Mouse (Mus musculus): ENCODE data around the gene Snx15. TPM values are rescaled to one million over a fixed set of nuclear protein-coding genes. Genes with fewer than 3 reads are reported as not detected.

Snx15 gene
- polyA plus RNA-seq, 1 experiment = 22.7 TPM

- no peaks in the 10 kb centered on the region for H3K79me2 ChIP-seq (ENCODE audit: control insufficient read depth, insufficient read depth)
- peak overlapping the region; percentile 41 for H3K4me3 ChIP-seq (ENCODE audit: insufficient read depth, poor library complexity, severe bottlenecking)
- no peaks in the 10 kb centered on the region for H3K79me3 ChIP-seq (ENCODE audit: low read depth)
- TF ChIP-seq MYOD1 (IDR thresholded peaks at IDR 0.05; ENCODE audit: control insufficient read depth, insufficient read length, low read depth) (no peak), MAX (IDR thresholded peaks at IDR 0.05) (no peak), USF1 (IDR thresholded peaks at IDR 0.05; ENCODE audit: low read depth) (no peak), CEBPB (IDR thresholded peaks at IDR 0.05; ENCODE audit: low read depth) (no peak), MYOG (IDR thresholded peaks at IDR 0.05; ENCODE audit: control insufficient read depth, extremely low read depth, insufficient read length) (no peak), FOSL1 (IDR thresholded peaks at IDR 0.05; ENCODE audit: insufficient read depth, low read length, poor library complexity, severe bottlenecking) (no peak), CTCF (IDR thresholded peaks at IDR 0.05; ENCODE audit: control insufficient read depth, insufficient read depth, insufficient read length) (no peak)
- H3ac ChIP-seq (ENCODE audit: control insufficient read depth, insufficient read length, low read depth) = peak overlapping the region; percentile 58
- H3K27me3 ChIP-seq (ENCODE audit: control insufficient read depth, insufficient read depth, insufficient read length) = no peaks in the 10 kb centered on the region
- peaks cover 8% of the 10 kb centered on the region for H3K36me3 ChIP-seq (ENCODE audit: control insufficient read depth, insufficient read depth)
Measured at GRCm38 (mm10) chr19:6126789-6127580, 1.1 kb downstream of the Snx15 start.

DNA sequence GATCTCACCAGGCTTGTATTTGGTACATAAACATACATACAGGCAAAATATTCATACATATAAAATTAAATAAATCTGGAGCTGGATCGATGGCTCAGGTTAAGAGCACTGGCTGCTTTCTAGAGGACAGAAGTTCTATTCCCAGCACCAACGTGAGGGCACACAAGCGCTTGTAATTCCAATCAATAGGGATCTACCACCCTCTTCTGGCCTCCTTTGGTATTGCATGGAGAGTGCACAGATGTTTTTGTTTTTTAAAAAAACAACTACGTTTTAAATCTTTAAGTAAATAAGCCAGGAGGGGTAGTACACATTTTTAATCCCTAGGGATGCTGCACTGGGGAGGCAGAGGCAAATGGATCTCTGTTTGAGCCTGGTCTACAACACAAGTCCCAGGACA lies 1.8 kb downstream of the Snx15 start:
- H3K79me3 ChIP-seq (ENCODE audit: low read depth) = no peaks in the 10 kb centered on the region
- H3K4me3 ChIP-seq (ENCODE audit: insufficient read depth, poor library complexity, severe bottlenecking) = no peak overlapping the region
- TF ChIP-seq USF1 (IDR thresholded peaks at IDR 0.05; ENCODE audit: low read depth) = no peak
- no peak for TF ChIP-seq MAX (IDR thresholded peaks at IDR 0.05)
- no peak for TF ChIP-seq CEBPB (IDR thresholded peaks at IDR 0.05; ENCODE audit: low read depth)
- TF ChIP-seq MYOD1 (IDR thresholded peaks at IDR 0.05; ENCODE audit: control insufficient read depth, insufficient read length, low read depth) = no peak
- no peak for TF ChIP-seq MYOG (IDR thresholded peaks at IDR 0.05; ENCODE audit: control insufficient read depth, extremely low read depth, insufficient read length)
- TF ChIP-seq FOSL1 (IDR thresholded peaks at IDR 0.05; ENCODE audit: insufficient read depth, low read length, poor library complexity, severe bottlenecking) = no peak
- TF ChIP-seq CTCF (IDR thresholded peaks at IDR 0.05; ENCODE audit: control insufficient read depth, insufficient read depth, insufficient read length) = peak; percentile 29
- peaks cover 8% of the 10 kb centered on the region for H3K36me3 ChIP-seq (ENCODE audit: control insufficient read depth, insufficient read depth)
- no peak overlapping the region for H3ac ChIP-seq (ENCODE audit: control insufficient read depth, insufficient read length, low read depth)
- H3K27me3 ChIP-seq (ENCODE audit: control insufficient read depth, insufficient read depth, insufficient read length) = no peaks in the 10 kb centered on the region
- no peaks in the 10 kb centered on the region for H3K79me2 ChIP-seq (ENCODE audit: control insufficient read depth, insufficient read depth)

- no peak overlapping the region for H3K4me3 ChIP-seq (ENCODE audit: insufficient read depth, poor library complexity, severe bottlenecking)
- no peaks in the 10 kb centered on the region for H3K79me3 ChIP-seq (ENCODE audit: low read depth)
- H3K79me2 ChIP-seq (ENCODE audit: control insufficient read depth, insufficient read depth) = no peaks in the 10 kb centered on the region
- no peaks in the 10 kb centered on the region for H3K27me3 ChIP-seq (ENCODE audit: control insufficient read depth, insufficient read depth, insufficient read length)
- TF ChIP-seq FOSL1 (IDR thresholded peaks at IDR 0.05; ENCODE audit: insufficient read depth, low read length, poor library complexity, severe bottlenecking) = no peak
- TF ChIP-seq MYOG (IDR thresholded peaks at IDR 0.05; ENCODE audit: control insufficient read depth, extremely low read depth, insufficient read length) = no peak
- no peak for TF ChIP-seq CEBPB (IDR thresholded peaks at IDR 0.05; ENCODE audit: low read depth)
- no peak for TF ChIP-seq MAX (IDR thresholded peaks at IDR 0.05)
- no peak for TF ChIP-seq MYOD1 (IDR thresholded peaks at IDR 0.05; ENCODE audit: control insufficient read depth, insufficient read length, low read depth)
- no peak for TF ChIP-seq CTCF (IDR thresholded peaks at IDR 0.05; ENCODE audit: control insufficient read depth, insufficient read depth, insufficient read length)
- no peak for TF ChIP-seq USF1 (IDR thresholded peaks at IDR 0.05; ENCODE audit: low read depth)
- peaks cover 8% of the 10 kb centered on the region for H3K36me3 ChIP-seq (ENCODE audit: control insufficient read depth, insufficient read depth)
- no peak overlapping the region for H3ac ChIP-seq (ENCODE audit: control insufficient read depth, insufficient read length, low read depth)
Measured at GRCm38 (mm10) chr19:6124898-6125297, 3.2 kb downstream of the Snx15 start.

DNA sequence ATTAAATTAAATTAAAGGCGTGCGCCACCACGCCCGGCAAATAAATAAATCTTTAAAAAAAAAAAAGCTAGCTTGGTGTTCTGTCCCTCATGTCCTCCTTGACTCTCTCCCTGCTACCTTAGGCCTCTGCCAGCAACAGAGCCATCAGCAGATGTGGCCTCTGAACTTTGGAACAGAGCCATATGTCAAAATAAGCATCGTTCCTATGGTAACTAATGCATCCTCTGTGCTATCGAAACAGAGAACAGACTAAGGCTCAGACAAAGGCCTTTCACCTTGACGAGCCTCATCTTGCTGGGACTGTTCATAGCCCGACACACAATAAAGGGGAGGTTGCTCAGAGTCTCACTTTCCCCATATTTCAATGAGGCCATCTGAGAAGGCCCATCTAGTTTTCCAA lies 4.8 kb downstream of the Snx15 start:
- Histone ChIP-seq H3K4me3 (ENCODE audit: insufficient read depth, poor library complexity, severe bottlenecking) (no peak overlapping the region), H3K79me2 (ENCODE audit: control insufficient read depth, insufficient read depth) (no peaks in the 10 kb centered on the region), H3K79me3 (ENCODE audit: low read depth) (no peaks in the 10 kb centered on the region), H3K27me3 (ENCODE audit: control insufficient read depth, insufficient read depth, insufficient read length) (no peaks in the 10 kb centered on the region), H3ac (ENCODE audit: control insufficient read depth, insufficient read length, low read depth) (no peak overlapping the region), H3K36me3 (ENCODE audit: control insufficient read depth, insufficient read depth) (peaks cover 8% of the 10 kb centered on the region)
- TF ChIP-seq MYOD1 (IDR thresholded peaks at IDR 0.05; ENCODE audit: control insufficient read depth, insufficient read length, low read depth) (no peak), CEBPB (IDR thresholded peaks at IDR 0.05; ENCODE audit: low read depth) (no peak), MAX (IDR thresholded peaks at IDR 0.05) (no peak), MYOG (IDR thresholded peaks at IDR 0.05; ENCODE audit: control insufficient read depth, extremely low read depth, insufficient read length) (no peak), FOSL1 (IDR thresholded peaks at IDR 0.05; ENCODE audit: insufficient read depth, low read length, poor library complexity, severe bottlenecking) (no peak), CTCF (IDR thresholded peaks at IDR 0.05; ENCODE audit: control insufficient read depth, insufficient read depth, insufficient read length) (no peak), USF1 (IDR thresholded peaks at IDR 0.05; ENCODE audit: low read depth) (no peak)

GRCm38 (mm10) chr19:6121761-6122160 lies 6.3 kb downstream of the Snx15 start:
- Histone ChIP-seq H3ac (ENCODE audit: control insufficient read depth, insufficient read length, low read depth) (no peak overlapping the region), H3K79me3 (ENCODE audit: low read depth) (peaks cover 9% of the 10 kb centered on the region), H3K36me3 (ENCODE audit: control insufficient read depth, insufficient read depth) (peaks cover 8% of the 10 kb centered on the region), H3K4me3 (ENCODE audit: insufficient read depth, poor library complexity, severe bottlenecking) (no peak overlapping the region), H3K79me2 (ENCODE audit: control insufficient read depth, insufficient read depth) (peaks cover 12% of the 10 kb centered on the region), H3K27me3 (ENCODE audit: control insufficient read depth, insufficient read depth, insufficient read length) (no peaks in the 10 kb centered on the region)
- no peak for TF ChIP-seq CTCF (IDR thresholded peaks at IDR 0.05; ENCODE audit: control insufficient read depth, insufficient read depth, insufficient read length)
- no peak for TF ChIP-seq MYOD1 (IDR thresholded peaks at IDR 0.05; ENCODE audit: control insufficient read depth, insufficient read length, low read depth)
- TF ChIP-seq MYOG (IDR thresholded peaks at IDR 0.05; ENCODE audit: control insufficient read depth, extremely low read depth, insufficient read length) = no peak
- TF ChIP-seq MAX (IDR thresholded peaks at IDR 0.05) = no peak
